Mouse (Mus musculus) MN1 (cell line): Measurements from ENCODE around the gene Bach2.

Experiments
- DNase-seq: peaks from one replicate; pipeline ENCODE4 v3.0.0-alpha.2; 2016; ENCODE audit warnings: low spot score

Gene Bach2

DNA sequence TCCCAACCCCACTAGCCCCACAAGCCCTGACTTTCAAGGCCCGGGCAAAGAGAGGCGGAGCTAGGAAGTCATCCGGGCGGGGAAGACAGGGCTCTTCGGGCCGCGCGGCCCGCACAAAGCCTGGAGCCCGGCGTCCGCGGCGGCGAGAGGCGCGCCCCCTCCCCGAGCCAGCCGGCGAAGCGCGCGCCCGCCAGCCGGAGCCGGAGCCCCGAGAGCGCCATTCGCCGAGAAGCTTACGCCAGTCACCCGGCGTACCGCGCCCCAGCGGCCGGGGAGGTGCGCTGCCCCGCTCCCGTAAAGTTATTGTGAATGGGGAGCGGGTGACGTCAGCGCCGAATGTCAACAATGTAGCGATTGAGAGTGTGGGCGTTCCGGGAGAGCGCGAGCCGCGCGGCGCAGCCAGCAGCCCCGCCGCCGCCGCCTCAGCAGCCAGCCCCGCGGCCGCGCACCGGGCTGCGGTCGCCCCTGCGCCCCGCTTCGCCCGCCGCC, at the start of gene Bach2:
TSS of gene Bach2 (plus strand) at position 439 of the 489 bp plus-strand sequence.
- peak; percentile 88 for DNase-seq

DNA sequence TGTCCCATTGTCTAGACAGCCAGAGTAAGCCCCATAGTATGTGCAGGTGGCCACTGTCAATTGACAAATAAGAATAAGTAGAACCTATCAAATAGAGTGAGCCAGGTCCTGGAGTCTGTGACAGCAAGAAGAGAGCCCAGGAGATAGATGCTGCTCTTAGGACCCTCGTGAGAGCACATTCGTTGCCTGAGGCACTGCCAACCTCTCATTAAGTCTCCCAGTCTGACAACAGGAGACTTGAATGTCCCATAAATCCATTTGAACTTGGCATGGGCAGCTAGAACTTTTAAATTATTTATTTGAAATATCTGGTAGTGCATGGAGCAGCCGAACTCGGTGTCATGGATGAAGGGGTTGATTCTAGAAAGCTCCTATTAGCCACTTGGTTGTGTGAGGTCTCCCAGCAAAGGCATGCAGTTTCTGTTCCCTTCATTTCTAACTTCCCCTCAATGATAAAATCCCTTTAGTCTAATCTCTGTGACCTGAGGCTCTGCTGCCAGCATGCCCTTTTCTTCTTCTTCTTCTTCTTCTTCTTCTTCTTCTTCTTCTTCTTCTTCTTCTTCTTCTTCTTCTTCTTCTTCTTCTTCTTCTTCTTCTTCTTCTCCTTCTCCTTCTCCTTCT, 49.1 kb upstream of the Bach2 start:
- no peak for DNase-seq

- DNase-seq = peak; percentile 14
Observed at GRCm38 (mm10) chr4:32190506-32190905, 48.1 kb upstream of the Bach2 start.

GRCm38 (mm10) chr4:32195945-32196921, 42.4 kb upstream of the Bach2 start:
- peak; percentile 70 for DNase-seq

DNA sequence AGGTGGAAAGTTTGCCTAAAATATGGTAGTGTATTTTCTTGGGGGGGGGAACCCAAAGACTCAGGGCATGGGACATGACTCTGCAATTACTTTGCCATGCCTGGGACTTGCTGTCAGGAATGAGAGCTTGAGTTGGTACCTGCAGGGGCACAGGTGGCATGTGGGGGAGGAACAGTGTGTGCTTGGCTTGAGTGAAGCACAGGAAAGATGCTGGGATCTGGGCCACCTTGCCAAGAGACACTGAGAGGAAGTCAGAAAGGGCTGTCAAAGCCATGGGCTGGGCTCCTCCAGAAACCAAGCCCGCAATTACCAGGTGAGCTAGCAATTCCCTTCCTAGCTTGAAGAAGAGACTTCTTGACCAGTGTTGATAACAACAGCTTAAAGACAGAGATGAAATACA, 40.6 kb upstream of the Bach2 start:
- DNase-seq = no peak

DNA sequence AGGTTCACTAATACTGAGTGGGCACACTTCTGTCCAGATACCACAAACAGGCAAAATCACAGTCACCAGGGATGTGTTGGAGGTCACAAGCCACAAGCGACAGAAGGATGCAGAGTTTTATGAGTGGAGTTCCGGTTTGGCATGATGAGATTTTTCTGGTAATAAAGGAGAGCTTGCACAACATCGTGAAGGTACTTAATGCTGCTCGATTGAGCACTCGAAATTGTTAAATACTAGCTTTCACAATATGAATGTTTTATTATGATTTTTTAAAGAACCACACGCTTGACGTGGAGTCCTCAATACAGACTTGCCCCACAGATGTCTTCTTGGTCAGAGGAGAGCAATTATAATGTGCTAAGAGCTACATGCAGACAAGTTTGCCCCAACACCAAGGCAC, 40.0 kb upstream of the Bach2 start:
- DNase-seq = no peak

- no peak for DNase-seq
Observed at GRCm38 (mm10) chr4:32199156-32199555, 39.4 kb upstream of the Bach2 start.

GRCm38 (mm10) chr4:32201114-32201513, 37.5 kb upstream of the Bach2 start:
- no peak for DNase-seq

- no peak for DNase-seq
Observed at GRCm38 (mm10) chr4:32202362-32202761, 36.2 kb upstream of the Bach2 start.

DNA sequence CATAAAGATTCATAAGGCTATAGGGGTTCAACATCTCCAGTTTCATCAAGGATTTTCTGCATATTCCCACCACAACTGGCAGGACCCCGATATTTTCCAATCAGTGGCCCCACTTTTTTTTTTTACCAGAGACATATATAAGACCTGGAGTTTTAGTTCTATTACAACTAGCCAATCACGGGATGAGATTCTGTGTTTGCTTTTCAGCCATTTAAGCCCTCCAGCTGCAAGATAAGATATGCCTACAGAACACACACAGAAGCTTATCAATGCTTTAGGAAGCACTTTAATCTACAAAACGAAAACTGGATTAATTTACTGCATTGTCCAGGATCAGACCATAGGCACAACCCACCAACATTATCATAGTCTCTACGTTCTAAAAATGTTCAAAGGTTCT, 33.8 kb upstream of the Bach2 start:
- no peak for DNase-seq

DNA sequence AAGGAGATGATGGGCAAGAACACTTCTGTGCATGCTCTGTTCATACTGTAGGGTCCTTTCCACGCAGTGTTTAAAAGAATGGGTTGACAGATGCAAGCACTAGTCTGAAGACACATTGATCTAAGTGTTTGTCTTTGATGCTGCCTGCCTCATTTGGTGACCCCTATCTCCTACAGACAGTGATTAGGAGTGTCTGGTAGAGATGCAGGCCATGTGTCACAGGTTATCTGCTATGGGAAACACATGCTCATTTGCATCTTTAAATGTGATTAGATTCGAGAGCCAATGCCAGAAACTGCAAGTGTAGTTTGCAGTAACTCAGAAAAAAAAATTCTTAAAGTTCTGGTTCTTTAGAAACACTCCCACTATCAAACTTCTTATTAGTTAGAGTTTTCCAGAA, 32.8 kb upstream of the Bach2 start:
- DNase-seq = no peak

GRCm38 (mm10) chr4:32209995-32210394, 28.6 kb upstream of the Bach2 start:
- DNase-seq = no peak

- no peak for DNase-seq
Observed at GRCm38 (mm10) chr4:32210424-32211184, 28.0 kb upstream of the Bach2 start.

DNA sequence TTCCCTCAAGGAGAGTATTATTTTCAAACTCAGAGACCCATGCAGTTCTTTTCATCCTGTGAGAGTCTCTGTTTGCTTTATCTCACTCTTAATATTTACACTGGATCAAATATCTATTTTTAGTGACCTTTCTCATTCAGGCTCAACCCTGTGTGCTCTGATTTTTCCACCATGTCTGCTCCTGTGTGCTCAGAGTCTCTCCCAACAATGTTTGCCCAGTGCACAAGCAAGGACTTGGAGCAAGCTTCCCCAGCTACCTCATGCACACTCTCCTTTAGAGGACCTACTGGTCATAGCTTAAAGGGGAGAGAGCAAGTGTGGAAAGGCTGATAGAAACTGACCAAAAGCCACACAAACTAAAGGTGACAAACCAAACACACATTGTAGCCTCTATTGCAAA, 26.0 kb upstream of the Bach2 start:
- DNase-seq = no peak

- no peak for DNase-seq
Observed at GRCm38 (mm10) chr4:32216466-32216865, 22.1 kb upstream of the Bach2 start.

- DNase-seq = no peak
Observed at GRCm38 (mm10) chr4:32217016-32217415, 21.6 kb upstream of the Bach2 start.

GRCm38 (mm10) chr4:32217593-32217992, 21.0 kb upstream of the Bach2 start:
- no peak for DNase-seq

- no peak for DNase-seq
Observed at GRCm38 (mm10) chr4:32218371-32218770, 20.2 kb upstream of the Bach2 start.

DNA sequence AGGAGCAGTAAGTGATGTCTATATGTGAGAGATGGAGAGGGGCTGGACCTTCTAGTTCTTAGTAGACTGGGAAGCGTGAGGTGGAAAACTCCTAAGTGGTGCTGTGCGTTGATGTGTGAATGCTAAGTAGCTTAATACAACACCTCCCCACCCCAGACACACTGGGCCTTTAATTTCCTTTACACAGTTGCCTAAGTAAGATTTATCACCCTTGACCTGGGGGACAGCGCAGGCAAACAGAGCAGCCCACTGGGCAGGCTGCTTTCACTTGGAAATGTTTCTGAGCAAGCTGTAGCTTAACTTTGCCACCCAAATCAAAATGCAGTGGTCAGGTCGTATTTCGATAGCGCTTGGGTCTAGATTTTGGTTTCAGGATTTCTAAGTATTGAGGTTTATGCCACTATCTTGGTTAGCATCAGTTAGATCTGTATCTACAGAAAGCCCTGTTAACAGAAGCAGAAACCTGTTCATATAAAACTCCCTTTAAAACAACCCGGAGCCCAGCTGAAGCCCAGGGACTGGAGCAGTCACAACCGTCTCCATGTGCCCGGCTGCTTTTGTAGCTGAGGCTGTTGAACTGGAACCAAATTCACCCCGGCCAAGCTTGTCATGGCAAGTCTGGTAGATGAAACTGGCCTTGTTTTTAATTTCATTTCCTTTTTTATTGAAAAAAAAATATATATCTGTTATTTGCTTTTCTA, 19.0 kb upstream of the Bach2 start:
- no peak for DNase-seq

DNA sequence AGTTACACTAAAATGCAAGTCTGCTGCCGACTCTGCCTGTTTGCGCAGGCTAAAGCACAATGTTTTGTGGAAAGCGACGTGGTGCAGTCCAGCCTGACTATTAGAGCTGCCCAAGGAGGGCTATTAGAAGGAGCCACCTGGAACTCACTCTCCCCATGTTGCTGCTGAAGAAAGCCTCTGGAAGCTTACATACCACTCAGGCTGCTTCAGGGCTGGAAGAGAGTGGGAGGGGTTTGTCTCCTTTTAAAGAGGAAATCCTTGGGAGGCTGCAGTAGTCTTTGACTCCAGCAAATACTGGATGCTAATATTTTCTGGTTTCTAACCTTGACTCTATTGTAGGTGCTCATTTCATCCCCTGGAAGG, 18.5 kb upstream of the Bach2 start:
- no peak for DNase-seq

GRCm38 (mm10) chr4:32220961-32221360, 17.6 kb upstream of the Bach2 start:
- DNase-seq = no peak

GRCm38 (mm10) chr4:32223563-32223962, 15.0 kb upstream of the Bach2 start:
- no peak for DNase-seq
